Mouse (Mus musculus) lung, embryonic 16.5 days (tissue): Measurements from ENCODE around the gene Zbtb9. TPM values are rescaled to one million over a fixed set of nuclear protein-coding genes. Genes with fewer than 3 reads are reported as not detected.

ENCODE experiments used
- ATAC-seq: fragments of 200-750 bp; cut with Nextera tagmentation; 2 replicates; pipeline ENCODE4 v1.8.0; 2017; ENCODE audit warnings: low read depth, mild to moderate bottlenecking, moderate library complexity
- H3K27ac ChIP-seq: fragments of 300-500 bp; sonication (generic); 2 replicates; pipeline ENCODE4 v1.5.1; 2014; ENCODE audit warnings: mild to moderate bottlenecking, control low read depth, low read length
- H3K27me3 ChIP-seq: fragments of 300-500 bp; sonication (generic); 2 replicates; pipeline ENCODE4 v1.6.1; 2014; ENCODE audit warnings: low read depth, low read length, mixed read lengths; ENCODE audit not compliant: control insufficient read depth, insufficient read depth
- H3K36me3 ChIP-seq: fragments of 300-500 bp; sonication (generic); 2 replicates; pipeline ENCODE4 v1.6.1; 2014; ENCODE audit warnings: low read length; ENCODE audit not compliant: control insufficient read depth, insufficient read depth
- H3K4me1 ChIP-seq: fragments of 300-500 bp; sonication (generic); replicated peaks from 2 replicates; pipeline ENCODE4 v1.6.1; 2014; ENCODE audit warnings: low read length, mixed read lengths; ENCODE audit not compliant: control insufficient read depth, insufficient read depth
- H3K4me2 ChIP-seq: fragments of 300-500 bp; sonication (generic); 2 replicates; pipeline ENCODE4 v1.6.1; 2014; ENCODE audit warnings: low read depth, low read length, control low read depth
- H3K4me3 ChIP-seq: fragments of 300-500 bp; sonication (generic); 2 replicates; pipeline ENCODE4 v1.5.1; 2014; ENCODE audit warnings: mild to moderate bottlenecking, low read length, control low read depth
- H3K9ac ChIP-seq: fragments of 300-500 bp; sonication (generic); 2 replicates; pipeline ENCODE4 v1.6.1; 2014; ENCODE audit warnings: low read length, control low read depth
- H3K9me3 ChIP-seq: fragments of 300-500 bp; sonication (generic); 2 replicates; pipeline ENCODE4 v1.6.1; 2016; ENCODE audit warnings: low read length; ENCODE audit not compliant: control insufficient read depth
- WGBS: fragments of 180-500 bp; shearing (Covaris S2); extraction: QIAGEN DNeasy Blood & Tissue Kit; methylation state at CpG from one replicate; pipeline ENCODE4 v1.1.7; 2014; 5-methylcytosine and 5-hydroxymethylcytosine counted together
- polyA plus RNA-seq: library from polyadenylated mRNA; unstranded; fragments of >200 nt; fragmentation: Nextera tagmentation; extraction: Ambion mirVana; gene quantifications from 2 replicates; pipeline ENCODE4 v1.2.1, GENCODE M21; 2015

The Zbtb9 gene
- polyA plus RNA-seq, 1 experiment from 2014 or later, result 17.1 TPM

- peaks cover 3% of the 10 kb centered on the region for H3K36me3 ChIP-seq
- H3K27me3 ChIP-seq, result no peaks in the 10 kb centered on the region
- no peaks in the 10 kb centered on the region for H3K9me3 ChIP-seq
- ATAC-seq, result no peak
- WGBS, result 79% methylated on average over 15 of the region's 15 CpGs
- H3K4me1 ChIP-seq, result peaks cover 27% of the 10 kb centered on the region
- H3K27ac ChIP-seq, result no peak overlapping the region
- no peak overlapping the region for H3K4me3 ChIP-seq
- no peak overlapping the region for H3K9ac ChIP-seq
- no peak overlapping the region for H3K4me2 ChIP-seq
These were observed 35.9 kb upstream of the Zbtb9 start for GRCm38 (mm10) chr17:26936921-26937695.

- Histone ChIP-seq H3K9ac (peak overlapping the region; percentile 79), H3K9me3 (no peaks in the 10 kb centered on the region), H3K27me3 (no peaks in the 10 kb centered on the region), H3K4me2 (peak overlapping the region; percentile 74), H3K4me1 (peaks cover 29% of the 10 kb centered on the region), H3K36me3 (peaks cover 3% of the 10 kb centered on the region), H3K4me3 (peak overlapping the region; percentile 75), H3K27ac (no peak overlapping the region)
- no peak for ATAC-seq
- 33% methylated on average over 16 of the region's 16 CpGs for WGBS
These were observed 34.9 kb upstream of the Zbtb9 start for GRCm38 (mm10) chr17:26937883-26938695.

DNA sequence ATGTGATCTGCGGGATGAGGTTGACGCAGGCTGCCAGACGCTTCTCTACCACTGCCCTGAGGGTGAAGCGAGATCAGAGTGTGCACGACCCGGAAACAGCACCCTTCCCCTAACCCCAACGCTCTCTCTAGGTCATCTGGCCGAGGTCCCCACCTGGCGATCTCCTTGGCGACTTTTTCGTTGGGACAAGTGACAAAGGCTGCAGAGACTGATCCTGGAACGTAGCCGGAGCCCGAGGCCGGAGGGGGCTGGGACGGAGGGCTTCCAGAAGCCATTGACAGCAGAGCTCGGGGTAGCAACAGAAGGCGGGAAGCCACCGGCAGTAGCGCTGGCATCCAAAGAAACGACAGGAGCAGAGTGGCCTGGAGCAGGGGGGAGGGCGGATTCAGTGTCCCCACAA, 34.2 kb upstream of the Zbtb9 start:
- peaks cover 25% of the 10 kb centered on the region for H3K4me1 ChIP-seq
- WGBS, result 0% methylated on average over 22 of the region's 22 CpGs
- peak overlapping the region; percentile 79 for H3K9ac ChIP-seq
- H3K4me2 ChIP-seq, result peak overlapping the region; percentile 74
- H3K27ac ChIP-seq, result peak overlapping the region; percentile 92
- no peaks in the 10 kb centered on the region for H3K27me3 ChIP-seq
- no peak for ATAC-seq
- no peaks in the 10 kb centered on the region for H3K9me3 ChIP-seq
- peaks cover 3% of the 10 kb centered on the region for H3K36me3 ChIP-seq
- peak overlapping the region; percentile 75 for H3K4me3 ChIP-seq

GRCm38 (mm10) chr17:26939178-26939972, 33.6 kb upstream of the Zbtb9 start, which contains the start of gene Cuta:
Gene Cuta, minus strand, starts transcription at chr17:26939569.
- under 1% methylated on average over 70 of the region's 70 CpGs for WGBS
- Histone ChIP-seq H3K36me3 (peaks cover 3% of the 10 kb centered on the region), H3K4me2 (peak within 1 kb of the TSS; percentile 74), H3K27me3 (no peaks in the 10 kb centered on the region), H3K4me3 (peak within 1 kb of the TSS; percentile 75), H3K27ac (peak within 1 kb of the TSS; percentile 92), H3K4me1 (peaks cover 21% of the 10 kb centered on the region), H3K9me3 (no peaks in the 10 kb centered on the region), H3K9ac (peak within 1 kb of the TSS; percentile 79)
- ATAC-seq, result peak; percentile 96

- Histone ChIP-seq H3K4me3 (peak overlapping the region; percentile 75), H3K36me3 (peaks cover 3% of the 10 kb centered on the region), H3K9ac (peak overlapping the region; percentile 65), H3K9me3 (no peaks in the 10 kb centered on the region), H3K27ac (peak overlapping the region; percentile 81), H3K4me2 (peak overlapping the region; percentile 62), H3K27me3 (no peaks in the 10 kb centered on the region), H3K4me1 (peaks cover 21% of the 10 kb centered on the region)
- 7% methylated on average over 3 of the region's 3 CpGs for WGBS
- ATAC-seq, result no peak
These were observed 33.0 kb upstream of the Zbtb9 start for GRCm38 (mm10) chr17:26939973-26940300.

DNA sequence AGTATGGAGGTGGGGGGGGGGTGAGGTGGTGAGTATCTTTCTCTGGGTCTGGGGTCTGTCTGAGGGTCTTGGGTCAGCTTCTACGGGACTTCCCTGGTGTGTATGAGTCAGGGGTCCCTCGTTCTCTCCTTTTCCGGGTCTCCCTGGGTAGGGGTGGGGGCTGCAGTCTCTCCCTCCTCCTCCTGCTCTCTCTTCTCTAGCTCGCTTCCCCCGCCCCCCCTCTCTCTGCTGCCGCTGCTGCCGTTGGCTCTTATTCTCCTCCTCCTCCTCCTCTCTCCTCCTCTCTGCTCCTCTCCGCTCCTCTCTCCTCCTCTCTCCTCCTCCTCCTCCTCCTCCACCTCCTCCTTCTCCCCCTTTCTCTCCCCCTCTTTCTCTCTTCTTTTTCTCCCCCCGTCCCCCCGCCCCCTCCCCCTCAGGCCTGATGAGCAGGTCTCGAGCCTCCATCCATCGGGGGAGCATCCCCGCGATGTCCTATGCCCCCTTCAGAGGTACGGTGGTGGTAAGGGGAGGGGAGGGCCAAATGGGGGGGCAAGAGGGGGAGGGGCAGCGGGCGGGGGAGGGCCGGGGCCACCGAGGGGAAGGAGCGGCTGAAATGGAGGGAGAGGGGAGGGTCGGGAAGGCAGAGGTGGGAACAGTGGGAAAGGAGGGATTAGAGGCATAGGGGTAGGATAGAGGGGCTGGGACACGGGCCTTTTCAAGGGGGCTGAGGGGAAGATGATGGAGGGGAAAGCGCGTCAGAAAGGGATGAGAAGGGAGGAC, 31.8 kb upstream of the Zbtb9 start, which contains the start of gene Syngap1:
Gene Syngap1, plus strand, starts transcription at position 223 of the 759 bp plus-strand sequence.
- Histone ChIP-seq H3K9me3 (no peaks in the 10 kb centered on the region), H3K4me1 (peaks cover 25% of the 10 kb centered on the region), H3K27me3 (no peaks in the 10 kb centered on the region), H3K9ac (peak within 1 kb of the TSS; percentile 65), H3K4me2 (peak within 1 kb of the TSS; percentile 62), H3K4me3 (peak within 1 kb of the TSS; percentile 75), H3K36me3 (no peaks in the 10 kb centered on the region), H3K27ac (peak within 1 kb of the TSS; percentile 81)
- WGBS, result 4% methylated on average over 22 of the region's 24 CpGs
- 0 out of 2 replicates have a peak, but pooled peaks have one; percentile 3 for ATAC-seq

- Histone ChIP-seq H3K4me2 (peak overlapping the region; percentile 50), H3K4me1 (peaks cover 27% of the 10 kb centered on the region)
- 17% methylated on average over 4 of the region's 4 CpGs for WGBS
These were observed 31.0 kb upstream of the Zbtb9 start for GRCm38 (mm10) chr17:26941841-26942570.

More at GRCm38 (mm10) chr17:26941841-26942570, 31.0 kb upstream of the Zbtb9 start:
- Histone ChIP-seq H3K27ac (no peak overlapping the region), H3K9me3 (no peaks in the 10 kb centered on the region), H3K36me3 (no peaks in the 10 kb centered on the region), H3K4me3 (peak overlapping the region; percentile 42), H3K9ac (peak overlapping the region; percentile 34), H3K27me3 (no peaks in the 10 kb centered on the region)
- no peak for ATAC-seq
